Mouse (Mus musculus): ENCODE measurements around the gene Kank2. TPM values are rescaled to one million over a fixed set of nuclear protein-coding genes. Genes with fewer than 3 reads are reported as not detected.
A peak's percentile ranks its signal among the peaks of the same experiment; 100 is the strongest.

The Kank2 gene
- total RNA-seq, 2 experiments from 2014 or later: 8.7 to 9.7 TPM

DNA sequence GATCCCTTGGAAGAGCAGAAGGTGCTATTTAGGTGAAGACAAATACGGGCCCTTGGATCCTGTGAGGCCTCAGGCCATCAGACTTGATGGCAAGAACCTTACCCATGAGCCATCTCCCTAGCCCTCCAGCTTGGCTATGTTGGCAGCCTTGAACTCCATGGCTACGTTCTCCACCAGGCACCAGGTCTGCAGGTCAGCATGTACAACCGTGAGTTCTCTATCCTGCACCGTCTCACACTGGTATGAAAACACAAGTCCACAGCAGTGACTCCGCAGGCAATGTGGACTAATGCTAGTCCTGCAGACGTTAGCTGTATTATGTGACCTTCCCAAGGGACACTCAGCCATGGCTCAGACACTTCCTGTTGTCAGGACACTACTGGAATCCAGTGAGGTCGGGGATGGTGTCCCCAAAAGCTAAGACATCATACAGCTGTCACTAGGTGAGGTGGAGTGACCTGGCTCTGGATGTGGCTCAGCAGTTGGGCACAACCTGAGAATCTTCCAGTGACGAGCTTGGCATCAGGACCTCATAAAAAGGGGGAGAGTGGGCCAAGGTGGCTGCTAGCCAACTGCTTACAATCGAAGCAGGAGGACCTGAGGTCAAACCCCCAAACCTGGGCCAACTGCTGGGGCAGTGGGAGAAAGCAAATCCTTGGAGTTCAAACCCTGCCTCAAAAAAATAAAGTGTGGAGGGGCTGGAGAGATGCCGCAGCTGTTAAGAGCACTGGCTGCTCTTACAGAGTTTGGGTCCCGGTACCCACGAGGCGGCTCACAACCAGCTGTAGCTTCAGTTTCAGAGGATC, 43.8 kb downstream of the Kank2 start:
- intact Hi-C loops (cut with DNase I): no loop called here
- no peak for DNase-seq

DNA sequence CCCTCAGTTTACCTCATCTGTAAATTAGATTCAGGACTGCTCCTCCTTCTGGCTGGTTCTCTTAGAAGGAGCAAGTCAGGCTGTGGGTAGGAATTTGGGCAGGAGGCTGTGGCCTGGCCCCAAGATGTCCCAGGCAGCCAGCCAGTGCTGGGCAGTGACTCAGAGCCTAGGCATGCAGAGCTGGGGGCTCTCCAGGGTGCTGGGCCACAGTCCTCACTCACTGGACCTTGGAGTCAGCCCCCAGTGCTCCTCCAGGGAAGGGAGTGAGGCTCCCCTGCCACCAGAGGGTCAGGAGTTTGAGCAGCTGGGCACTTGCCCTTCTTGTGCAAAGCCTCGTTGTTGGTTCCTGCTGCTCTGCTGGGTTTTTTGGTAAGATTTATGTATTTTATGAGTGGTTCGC, 44.5 kb downstream of the Kank2 start:
- intact Hi-C loops (cut with DNase I): no loop called here
- DNase-seq: peak; percentile 47

DNA sequence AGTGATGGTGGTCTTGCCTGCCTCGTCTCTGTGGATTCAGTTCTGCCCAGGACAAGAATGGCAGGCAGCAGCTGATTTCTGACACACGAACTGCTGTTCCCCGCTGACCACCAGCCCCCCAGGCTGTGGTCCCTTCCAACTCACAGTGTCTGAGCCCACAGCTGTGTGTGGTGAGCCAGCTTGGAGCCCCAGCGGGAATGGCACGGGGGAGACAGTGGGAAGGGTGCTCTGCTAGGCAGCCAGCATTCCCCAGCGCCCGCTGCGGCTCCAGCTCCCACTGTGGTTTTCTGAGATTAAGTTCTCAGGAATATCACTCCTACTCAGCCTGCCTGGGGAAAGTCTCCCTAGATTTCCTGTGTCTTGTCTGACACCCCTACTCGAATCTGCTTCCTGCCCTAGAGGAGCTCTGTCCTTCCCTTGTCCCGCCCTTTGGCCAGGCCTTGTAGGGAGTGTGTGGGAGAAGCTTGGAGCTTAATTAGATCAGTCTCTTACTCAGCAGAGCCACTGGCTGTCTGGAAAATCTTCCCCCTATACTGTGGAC, 46.2 kb downstream of the Kank2 start:
- no peak for DNase-seq
- intact Hi-C loops (cut with DNase I): no loop called here

DNA sequence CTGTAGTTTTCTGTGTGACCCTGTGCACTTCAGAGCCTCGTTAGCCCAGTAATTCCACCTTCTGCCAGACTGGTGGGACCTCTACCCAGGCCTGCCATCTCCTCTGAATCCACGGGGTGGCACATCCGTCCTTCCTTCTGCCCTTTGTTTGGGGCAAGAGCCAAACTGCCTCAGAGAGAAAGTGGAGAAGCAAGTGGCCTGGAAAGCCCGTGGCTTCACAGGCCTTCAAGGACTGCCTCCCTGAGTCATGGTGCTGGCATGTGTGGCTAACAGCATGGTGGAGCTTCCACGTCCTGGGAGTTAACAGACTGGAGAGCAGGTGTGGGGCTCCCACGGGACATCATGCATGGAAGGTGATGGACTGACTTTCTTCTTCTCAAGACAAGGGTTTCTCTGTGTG, 47.2 kb downstream of the Kank2 start:
- intact Hi-C loops (cut with DNase I): no loop called here
- DNase-seq: peak; percentile 56

DNA sequence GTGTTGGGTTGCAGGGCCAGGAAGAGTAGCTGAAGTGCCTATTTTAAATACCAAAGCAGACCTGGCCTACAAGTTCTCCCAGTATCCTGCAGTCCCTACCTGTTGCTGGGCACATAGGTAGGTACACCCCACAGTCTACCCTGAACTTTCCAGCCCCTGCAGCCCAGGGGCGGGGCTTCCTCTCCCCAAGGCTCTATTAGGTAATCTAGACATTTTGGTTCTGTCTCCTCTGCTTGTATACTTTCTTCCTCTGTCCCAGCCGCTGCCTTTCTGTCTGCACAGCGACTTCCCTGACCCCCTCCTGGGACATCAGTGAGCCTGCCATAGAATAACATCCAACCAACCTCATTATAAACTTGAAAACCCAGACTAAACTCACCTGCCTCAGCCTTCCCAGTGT, 48.2 kb downstream of the Kank2 start:
- intact Hi-C loops (cut with DNase I): no loop called here
- no peak for DNase-seq

DNA sequence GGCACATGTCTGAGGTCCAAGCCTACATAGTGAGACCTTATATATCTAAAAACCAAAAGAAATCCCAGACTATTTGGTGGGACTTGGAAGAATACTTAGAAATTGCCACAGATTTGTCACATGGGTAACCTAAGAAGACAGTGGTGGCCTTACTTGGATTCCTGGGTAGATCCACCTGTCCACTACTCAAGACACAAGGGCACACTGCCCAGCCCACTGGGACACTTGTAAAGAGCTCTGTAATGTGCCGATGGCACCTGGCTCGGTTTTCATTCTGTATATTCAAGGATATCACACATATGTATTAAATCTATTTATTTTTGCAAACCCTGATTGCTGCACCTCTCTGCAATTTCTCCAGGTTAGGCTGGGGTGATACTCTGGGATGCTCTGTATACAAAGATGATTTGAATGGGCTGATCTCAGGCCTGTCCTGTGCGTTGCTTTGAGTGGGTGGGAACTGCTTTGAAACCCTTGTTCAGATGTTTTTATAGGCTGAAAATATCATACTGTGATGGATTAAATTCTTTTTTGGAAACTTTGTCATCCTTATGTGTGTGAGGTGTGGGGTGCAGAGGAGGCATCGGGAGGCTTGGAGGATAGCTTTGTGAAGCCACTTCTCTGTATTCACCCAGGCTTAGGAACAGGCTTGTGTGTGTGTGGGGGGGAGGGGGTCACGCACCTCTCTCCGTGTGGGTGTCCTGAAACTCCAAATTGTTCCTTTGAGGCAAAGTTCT, 49.0 kb downstream of the Kank2 start:
- no peak for DNase-seq
- intact Hi-C loops (cut with DNase I): no loop called here

DNA sequence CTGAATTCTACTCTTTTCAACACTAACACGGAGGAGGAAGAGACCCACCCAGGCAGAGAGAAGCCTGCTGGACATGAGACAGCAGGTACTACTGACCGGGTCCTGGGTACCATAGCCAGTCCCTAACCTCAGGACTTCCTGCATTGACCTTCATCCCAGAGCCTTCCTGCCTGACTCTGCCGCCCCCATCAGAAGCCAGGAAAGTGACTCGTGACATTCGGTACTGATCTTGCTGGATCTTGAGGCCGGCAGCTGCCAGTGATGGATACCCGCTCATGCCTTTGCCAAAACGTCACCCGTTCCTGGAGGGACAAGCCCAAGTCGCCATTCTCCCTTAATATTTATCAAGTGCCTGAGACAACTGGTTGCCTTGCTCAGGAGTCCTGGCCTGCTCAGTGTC, 50.1 kb downstream of the Kank2 start:
- no peak for DNase-seq
- intact Hi-C loops (cut with DNase I): no loop called here

DNA sequence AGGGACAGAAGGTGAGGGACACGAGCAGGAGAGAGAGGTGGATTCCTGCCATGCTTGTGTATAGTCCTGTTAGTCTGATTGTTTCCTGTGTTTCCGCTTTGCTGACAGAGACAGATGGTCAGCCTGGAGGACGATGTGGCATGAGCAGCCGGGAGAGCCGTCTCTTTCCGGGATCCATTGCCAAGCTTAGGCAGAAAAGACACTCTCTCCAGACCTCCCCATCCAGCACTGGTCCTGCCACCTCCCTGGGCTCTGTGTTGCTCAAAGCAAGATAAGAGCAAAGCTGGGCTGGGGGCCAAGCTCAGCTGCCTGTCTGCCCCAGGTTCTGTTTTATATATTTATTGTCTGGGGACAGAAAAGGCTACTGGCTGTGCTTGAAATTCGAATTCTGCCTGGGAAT, 50.5 kb downstream of the Kank2 start:
- DNase-seq: peak; percentile 84
- intact Hi-C loops (cut with DNase I): no loop called here

DNA sequence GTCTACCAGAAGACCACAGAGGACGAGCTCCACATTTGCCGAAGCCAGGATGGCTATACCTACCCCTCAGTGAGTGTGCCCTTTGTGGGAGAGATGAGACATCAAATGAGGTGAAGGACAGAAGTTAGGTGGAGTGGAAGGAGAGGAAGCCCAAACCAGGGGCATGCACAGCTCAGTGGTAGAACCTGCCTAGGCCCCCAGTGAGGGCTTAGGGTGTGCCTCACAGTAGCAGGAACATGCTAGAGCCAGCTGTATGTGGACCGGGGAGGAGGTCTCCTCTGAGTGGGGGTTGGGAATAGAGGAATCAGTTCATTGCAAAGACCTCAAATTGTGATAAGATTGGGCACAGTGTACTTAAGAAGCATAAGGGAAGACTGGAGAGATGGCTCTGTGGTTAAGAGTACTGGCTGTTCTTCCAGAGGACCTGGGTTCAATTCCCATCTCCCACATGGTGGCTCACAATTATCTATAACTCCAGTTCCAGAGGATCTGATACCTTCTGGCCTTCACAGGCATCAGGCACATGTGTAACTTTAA, 51.2 kb downstream of the Kank2 start:
- no peak for DNase-seq
- intact Hi-C loops (cut with DNase I): no loop called here

DNA sequence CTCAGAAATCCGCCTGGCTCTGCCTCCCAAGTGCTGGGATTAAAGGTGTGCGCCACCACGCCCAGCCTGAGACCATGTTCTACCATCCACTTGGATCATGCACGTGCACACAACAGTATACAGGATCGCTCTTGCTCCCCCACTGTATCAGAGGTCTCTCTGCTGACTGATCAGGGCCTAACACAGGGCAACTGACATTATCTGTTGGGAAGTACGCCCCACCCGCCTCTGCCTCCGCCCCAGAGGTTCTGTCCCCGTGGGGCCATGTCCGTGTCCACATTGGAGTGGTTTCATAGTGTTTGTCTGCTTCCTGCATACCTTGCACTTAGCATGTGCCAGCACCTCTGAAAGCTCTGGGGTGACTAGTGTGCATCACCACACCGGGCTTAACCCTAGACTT, 57.0 kb downstream of the Kank2 start:
- intact Hi-C loops (cut with DNase I): no loop called here

DNA sequence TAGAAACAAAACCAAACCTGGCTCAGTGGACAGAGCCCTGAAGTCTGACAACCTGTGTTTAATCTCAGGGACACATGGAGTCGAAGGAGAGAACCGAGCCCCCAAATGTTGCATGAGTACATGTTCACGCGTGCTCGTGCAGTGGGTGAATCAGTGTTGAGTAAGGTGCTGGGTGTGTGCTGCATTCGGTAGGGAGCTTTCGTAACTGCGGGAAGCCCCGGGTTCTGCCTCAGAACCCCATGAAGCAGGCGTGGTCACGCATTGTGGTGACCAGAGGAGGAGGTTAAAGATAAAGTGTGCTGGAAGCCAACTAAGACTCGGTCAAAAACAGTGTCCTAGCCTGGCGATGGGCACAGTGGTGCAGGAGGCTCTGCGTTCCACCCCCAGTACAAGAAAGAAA, 58.1 kb downstream of the Kank2 start:
- DNase-seq: no peak
- intact Hi-C loops (cut with DNase I): no loop called here

More for the DNA sequence above, 57.0 kb downstream of the Kank2 start:
- DNase-seq: no peak

DNA sequence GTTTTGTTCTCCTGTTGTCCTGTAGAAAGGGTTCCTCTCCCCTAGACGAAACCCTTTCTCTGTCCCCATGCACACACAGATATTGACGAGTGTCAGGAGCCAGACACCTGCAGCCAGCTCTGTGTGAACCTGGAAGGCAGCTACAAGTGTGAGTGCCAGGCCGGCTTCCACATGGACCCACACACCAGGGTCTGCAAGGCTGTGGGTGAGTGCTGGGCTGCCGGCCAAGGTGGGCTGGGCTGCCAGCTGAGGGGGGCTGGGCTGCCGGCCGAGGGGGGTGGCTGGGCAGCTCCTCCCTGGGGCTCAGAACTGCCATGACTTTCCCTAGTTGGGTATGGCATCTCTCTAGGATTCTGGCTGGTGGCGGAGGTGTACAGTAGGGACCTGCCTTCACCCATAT, 59.8 kb downstream of the Kank2 start:
- intact Hi-C loops (cut with DNase I): no loop called here
- peak; percentile 47 for DNase-seq

DNA sequence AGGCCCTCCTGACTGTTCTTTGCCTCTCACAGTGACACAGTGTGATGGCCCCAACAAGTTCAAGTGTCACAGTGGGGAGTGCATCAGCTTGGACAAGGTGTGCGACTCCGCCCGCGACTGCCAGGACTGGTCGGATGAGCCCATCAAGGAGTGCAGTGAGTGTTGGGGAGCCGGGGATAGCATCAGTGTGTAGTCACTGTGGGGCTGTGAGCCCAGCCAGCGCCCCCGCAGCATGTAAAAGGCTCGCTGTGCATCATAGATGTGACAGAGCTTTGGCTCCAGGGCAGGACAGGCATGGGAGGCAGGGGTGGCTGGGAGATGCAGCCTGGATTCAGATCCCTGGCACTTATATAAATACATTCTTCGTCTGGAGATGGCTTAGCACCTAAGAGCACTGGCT, 61.4 kb downstream of the Kank2 start:
- DNase-seq: no peak
- intact Hi-C loops (cut with DNase I): no loop called here

DNA sequence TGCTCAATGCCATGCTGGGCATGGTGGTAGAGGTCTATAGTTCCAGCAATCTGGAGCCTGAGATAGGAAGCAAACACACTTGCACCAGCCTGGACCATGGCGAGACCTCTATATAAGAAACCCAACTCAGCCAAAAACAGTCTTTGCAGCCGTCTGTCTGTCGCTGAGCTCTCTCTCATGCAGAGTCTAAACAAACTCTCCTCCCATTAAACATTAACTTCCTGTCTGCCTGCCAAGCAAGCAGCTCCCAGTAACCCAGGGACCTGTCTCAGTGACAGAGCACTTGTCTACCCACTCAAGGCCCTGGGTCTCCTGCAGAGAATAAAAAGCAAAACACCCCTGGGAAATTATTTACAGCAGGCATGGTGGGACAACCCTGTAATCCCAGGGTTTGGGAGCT, 62.0 kb downstream of the Kank2 start:
- intact Hi-C loops (cut with DNase I): no loop called here

DNA sequence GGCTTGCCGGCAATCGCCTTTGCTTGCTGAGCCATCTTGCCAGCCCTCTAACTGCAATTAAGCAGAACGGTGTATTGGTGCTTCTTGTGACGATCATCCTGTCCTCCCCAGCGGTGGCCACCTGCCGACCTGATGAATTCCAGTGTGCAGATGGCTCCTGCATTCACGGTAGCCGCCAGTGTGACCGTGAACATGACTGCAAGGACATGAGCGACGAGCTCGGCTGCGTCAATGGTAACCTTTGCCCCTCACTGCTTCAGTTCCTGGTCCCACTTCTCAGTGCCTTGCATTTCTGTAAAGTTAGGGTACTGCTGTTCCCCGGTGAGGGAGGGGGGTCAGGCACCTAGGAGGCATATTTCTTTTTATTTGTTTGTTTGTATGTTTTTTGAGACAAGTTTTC, 63.4 kb downstream of the Kank2 start:
- intact Hi-C loops (cut with DNase I): no loop called here
- DNase-seq: no peak

More for the DNA sequence above, 62.0 kb downstream of the Kank2 start:
- DNase-seq: no peak

DNA sequence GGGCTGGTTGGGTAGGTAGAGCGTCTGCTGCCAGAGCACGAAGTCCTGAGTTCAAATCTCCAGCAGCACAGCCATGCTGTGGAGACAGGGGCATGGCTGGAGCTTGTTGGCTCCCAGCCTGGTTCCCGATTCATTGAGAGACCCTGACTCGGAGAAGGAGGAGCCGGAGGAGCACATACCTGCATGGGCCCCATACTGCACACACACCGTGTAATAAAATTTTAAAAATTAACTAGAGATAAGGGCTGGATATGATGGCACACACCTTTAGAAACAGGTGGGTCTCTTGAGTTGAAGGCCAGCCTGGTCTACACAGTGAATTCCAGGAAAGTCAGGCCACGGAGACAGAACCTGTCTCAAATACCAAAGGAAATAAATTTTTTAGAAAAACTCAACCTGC, 64.6 kb downstream of the Kank2 start:
- intact Hi-C loops (cut with DNase I): no loop called here
- DNase-seq: no peak

DNA sequence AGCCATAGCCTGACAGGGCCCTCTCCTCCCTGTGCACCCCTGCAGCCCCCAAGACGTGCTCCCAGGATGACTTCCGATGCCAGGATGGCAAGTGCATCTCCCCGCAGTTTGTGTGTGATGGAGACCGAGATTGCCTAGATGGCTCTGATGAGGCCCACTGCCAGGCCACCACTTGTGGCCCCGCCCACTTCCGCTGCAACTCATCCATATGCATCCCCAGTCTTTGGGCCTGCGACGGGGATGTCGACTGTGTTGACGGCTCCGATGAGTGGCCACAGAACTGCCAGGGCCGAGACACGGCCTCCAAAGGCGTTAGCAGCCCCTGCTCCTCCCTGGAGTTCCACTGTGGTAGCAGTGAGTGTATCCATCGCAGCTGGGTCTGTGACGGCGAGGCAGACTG, 65.1 kb downstream of the Kank2 start:
- intact Hi-C loops (cut with DNase I): no loop called here
- no peak for DNase-seq

DNA sequence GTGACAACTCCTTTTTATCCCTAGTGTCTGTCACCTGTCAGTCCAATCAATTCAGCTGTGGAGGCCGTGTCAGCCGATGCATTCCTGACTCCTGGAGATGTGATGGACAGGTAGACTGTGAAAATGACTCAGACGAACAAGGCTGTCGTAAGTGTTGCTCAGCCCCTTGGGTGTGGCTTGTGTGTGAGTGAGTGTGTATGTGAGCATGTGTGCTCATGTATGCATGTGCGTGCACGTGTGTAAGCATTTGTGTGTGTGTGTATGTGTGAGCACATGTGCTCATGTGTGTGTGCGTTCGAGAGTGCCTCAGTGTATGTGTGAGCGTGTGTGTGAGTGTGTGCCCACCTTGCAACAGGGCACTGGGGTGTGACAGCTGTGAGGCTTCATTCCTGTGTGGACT, 66.3 kb downstream of the Kank2 start:
- intact Hi-C loops (cut with DNase I): no loop called here
- no peak for DNase-seq

DNA sequence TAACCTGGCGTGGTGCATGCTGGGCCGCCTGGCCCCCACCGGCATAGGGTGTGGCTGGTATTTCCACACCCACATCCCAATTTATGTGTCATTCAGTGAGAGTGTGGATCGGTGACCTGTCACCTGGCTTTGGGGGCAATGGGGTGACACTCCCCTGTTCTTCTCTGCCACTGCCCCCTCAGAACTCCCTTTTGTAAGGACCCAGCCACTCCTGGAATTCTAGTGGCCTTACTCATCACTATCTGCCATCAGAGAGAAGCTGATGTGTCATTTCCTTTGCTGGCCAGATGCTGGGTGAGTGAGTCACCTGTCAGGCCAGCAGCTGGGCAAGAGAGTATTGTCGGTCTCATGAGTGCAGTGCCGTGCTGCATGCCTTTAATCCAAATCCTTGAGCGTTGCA, 69.3 kb downstream of the Kank2 start:
- intact Hi-C loops (cut with DNase I): no loop called here
- no peak for DNase-seq

DNA sequence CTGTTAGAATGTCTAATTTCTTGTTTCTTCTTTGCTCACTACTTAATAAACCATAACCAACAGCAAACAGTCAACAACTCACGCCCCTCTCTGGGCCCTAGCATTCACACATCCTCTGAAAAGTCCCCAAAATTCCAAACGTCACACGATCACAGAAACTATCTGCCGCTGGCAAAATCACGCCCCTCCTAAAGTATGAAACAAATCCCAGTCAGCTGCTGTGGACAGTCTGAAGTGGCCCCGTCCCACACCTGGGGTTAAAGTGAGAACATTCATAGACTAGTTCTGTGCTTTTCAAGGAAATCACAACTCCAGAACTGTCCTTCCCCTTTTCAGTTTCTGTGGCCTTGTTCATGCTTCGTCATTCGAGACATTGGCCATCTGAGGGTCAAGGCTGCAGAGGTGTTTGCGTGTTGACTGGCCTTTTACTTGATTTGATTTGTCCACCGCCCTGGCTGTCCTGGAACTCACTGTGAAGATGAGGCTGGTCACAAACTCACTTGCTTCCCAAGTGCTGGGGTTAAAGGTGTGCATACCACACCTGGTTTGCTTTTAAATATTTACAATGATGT, 70.2 kb downstream of the Kank2 start:
- intact Hi-C loops (cut with DNase I): no loop called here
- no peak for DNase-seq

DNA sequence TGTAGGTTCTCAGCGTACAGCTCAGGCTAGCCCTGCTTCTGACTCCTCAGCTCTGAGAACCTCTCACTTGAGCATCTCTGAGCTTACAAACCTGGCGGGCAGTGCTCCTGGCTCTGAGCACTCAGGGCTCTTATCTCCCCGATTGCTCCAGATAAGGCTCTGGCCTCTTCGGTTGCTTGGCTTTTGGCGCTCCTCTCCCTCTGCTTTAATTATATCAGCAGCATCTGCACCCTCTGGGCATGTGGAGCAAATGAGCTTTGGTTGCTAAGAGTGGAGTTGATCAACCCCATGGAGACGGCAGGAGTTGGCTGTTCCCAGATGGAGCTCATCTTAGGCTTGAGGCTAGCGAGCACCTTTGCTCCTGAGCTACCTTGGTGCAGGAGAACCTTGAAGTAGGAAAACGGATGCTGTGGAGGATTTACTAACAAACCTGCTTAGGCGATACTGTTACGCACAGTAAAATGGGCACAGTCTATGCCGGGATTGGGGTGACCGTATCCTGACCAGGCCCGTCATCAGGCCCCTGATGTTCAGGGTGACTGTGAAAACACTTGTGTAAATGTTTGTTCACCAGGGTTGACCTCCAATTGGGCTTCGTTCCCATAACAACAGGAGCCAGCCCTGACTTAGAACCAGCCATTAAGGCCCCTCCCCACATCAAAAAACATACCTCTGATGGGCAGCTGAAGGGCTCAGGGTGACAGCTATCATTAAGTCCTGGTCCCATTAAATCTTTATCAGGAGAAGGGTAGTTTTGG, 72.1 kb downstream of the Kank2 start:
- DNase-seq: no peak
- intact Hi-C loops (cut with DNase I): no loop called here

Data from left cerebral cortex, postnatal 4 days (tissue).